Mouse (Mus musculus): ENCODE measurements around the gene Prepl. TPM values are rescaled to one million over a fixed set of nuclear protein-coding genes. Genes with fewer than 3 reads are reported as not detected.
A peak's percentile ranks its signal among the peaks of the same experiment; 100 is the strongest.

The Prepl gene
- 100 to 1,000 TPM; 358 to 385 TPM for total RNA-seq (2021)

DNA sequence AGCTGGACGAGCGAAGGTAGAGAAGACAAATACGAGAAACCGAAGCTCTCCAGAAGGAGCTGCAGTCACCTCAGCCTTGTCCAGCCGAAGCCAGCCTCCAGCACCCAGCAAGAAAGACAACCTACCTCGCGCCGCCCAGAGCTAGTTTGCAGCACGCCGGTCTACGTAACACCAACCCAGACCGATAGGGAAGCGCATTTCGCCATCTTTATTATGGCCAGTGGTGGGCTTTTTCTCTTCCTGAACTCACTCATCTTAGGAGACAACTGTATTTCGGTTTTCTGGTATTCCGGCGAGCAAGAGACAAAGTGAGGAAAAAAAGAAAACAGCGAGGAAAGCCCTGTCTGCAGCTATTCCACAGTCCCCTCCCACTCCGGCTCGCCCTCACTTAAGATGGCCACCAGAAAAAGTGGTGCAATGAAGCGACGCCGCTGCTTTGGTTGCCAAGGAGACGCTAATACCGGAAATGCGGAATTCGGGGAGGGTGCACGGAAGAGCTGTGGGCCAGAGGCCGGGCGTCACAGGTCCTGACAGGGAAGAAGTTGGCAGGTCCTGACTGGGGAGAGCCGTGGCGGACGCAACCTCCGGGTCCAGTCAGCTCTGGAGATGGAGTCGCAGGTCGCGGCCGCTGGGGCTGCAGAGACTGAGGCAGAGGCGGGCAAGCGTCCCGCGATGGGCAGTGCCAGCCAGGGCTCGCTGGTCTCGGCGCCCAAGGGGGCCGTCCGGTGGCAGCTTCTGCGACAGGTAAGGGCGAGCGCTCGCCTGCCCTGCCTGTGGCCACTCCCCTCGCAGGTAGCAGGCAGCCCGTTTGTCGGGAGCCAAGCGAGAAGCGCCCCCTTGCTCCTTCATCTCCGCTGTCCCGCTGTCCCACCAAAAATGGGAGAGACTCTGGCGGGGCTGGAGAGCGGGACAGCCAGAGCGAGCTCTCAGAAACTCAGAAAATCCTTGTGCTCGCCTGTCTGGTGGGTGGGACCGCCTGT, at the start of gene Prepl, which contains the start of gene Camkmt:
TSS of gene Prepl (minus strand) at position 122 of the 980 bp plus-strand sequence.
TSS of gene Camkmt (plus strand) at position 433 of the 980 bp plus-strand sequence.
- peak; percentile 94 to 95 for DNase-seq (ENCODE audit: low spot score in 2 of 2)
- intact Hi-C loops (cut with DNase I), result loop anchor here (2.0 kb wide), 1 partner anchor 132 kb away; no protein-coding TSS in a partner anchor

DNA sequence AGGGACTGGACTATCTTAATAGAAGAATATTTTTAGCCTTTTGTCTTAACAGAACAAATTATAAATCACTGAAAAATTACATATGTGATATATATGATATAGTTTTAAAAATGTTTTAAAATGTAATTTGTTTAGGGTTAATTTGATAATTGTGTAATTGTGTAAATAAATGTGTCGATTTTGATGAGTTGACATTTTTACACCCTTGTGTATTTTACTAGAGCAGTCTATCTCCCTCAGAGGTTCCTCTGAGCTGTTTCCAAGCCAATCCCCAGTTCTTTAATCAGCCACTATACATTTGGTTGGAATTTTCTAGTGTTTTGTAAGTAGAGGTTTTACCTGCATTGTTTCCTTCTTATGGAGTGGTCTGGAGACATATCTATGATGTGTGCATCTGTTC, 48.4 kb upstream of the Prepl start:
- DNase-seq (ENCODE audit: low spot score in 2 of 2), result no peak
- intact Hi-C loops (cut with DNase I), result no loop called here

DNA sequence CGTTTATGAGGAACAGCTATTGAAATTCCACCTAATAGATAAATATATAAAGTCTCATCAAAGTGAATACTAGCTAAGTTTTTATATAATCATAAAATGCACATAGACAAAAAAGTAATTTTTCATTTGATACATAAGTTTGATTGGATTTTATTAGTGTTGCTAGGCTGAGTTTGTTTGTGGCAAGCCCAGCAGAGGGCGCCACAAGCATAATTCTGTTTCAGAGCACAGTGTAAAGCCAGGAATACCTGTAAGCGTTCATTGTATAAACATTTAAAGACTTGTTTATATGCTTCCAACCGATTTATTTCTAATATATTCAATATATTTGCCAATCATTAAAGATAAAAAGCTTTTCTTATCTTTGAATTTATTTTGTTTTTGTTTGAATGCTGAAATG, 26.6 kb upstream of the Prepl start:
- DNase-seq (ENCODE audit: low spot score in 2 of 2), result peak; percentile 36 to 38
- intact Hi-C loops (cut with DNase I), result loop anchor here (1.0 to 10.0 kb wide), 3 partner anchors 71 to 517 kb away; no protein-coding TSS in a partner anchor

DNA sequence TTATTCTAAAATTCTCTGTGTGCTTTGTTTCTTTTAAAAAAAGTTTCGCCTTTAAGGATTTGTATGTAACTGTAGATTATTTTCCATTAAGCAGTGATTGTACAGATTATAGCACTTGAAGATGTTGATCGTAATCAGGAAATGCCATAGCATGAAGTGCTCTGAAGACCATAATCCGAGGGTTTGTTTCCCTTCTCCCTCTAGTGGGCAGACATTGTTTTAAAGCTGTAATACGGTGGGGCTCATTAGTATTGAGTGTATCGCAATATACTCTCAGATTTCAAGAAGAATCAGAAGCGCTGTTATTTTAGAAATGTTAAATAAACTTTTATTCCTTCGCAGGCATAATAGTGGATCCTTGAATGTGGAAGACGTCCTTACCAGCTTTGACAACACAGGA, 23.4 kb upstream of the Prepl start:
- intact Hi-C loops (cut with DNase I), result loop anchor here (10.0 kb wide), 1 partner anchor 279 kb away; no protein-coding TSS in a partner anchor
- DNase-seq (ENCODE audit: low spot score in 2 of 2), result no peak

DNA sequence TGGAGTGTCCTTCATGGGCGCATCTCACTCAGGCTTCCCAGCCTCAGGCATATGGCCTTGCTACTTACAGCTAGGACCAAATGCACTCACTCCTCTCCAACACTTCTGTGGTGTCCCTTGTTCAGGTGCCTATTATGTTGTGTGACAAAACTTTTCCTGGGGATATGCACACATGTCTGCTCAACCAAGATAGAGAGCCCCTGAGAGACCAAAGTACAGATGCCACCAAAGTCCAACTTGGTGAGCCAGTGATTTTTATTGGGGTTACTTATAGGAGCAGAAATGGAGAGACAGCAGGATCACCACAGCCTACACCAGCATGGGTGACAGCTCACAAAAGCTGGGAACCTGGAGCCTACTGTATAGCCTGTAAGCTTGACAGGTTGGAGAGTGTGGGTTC, 20.6 kb upstream of the Prepl start:
- no peak for DNase-seq (ENCODE audit: low spot score in 2 of 2)
- intact Hi-C loops (cut with DNase I), result loop anchor here (10.0 kb wide), 1 partner anchor 276 kb away; no protein-coding TSS in a partner anchor

DNA sequence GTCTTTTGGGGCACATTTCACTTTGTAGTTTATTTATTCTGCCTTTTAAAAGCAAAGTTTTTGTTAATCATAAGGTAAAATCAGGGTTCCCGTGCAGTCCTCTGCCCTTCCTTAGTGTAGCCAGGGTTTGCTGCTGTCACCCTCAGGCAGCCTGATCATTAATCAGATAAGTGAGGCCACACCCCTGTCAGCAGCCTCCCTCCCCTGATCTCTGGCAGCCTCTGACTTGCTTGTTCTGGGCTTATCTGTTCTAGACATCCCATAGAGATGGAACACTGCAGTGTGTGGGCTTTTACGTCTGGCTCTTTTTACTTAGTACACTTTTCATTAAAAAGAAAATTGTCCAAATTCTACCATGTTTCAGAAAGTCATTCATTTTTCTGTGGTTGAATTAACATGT, 13.3 kb upstream of the Prepl start:
- DNase-seq (ENCODE audit: low spot score in 2 of 2), result no peak
- intact Hi-C loops (cut with DNase I), result no loop called here

DNA sequence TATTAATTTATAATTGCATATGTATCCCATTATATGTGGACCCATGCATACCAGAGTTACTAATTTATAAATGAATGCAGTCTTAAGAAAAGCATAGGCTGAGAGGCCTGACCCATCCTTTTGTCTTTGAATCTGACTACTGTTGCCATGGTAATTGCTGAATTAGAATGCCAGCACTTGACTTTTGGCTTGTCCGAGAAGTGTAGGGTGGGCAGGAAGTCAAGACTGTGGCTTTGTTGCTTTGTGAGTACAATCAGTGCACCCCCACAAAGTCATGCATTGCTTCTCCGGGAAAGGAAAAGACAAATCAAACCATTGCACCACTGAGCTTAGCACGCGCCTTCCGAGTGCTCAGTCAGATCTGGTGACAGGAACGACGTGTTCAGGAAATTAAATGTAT, 11.7 kb upstream of the Prepl start:
- intact Hi-C loops (cut with DNase I), result no loop called here
- DNase-seq (ENCODE audit: low spot score in 2 of 2), result no peak

DNA sequence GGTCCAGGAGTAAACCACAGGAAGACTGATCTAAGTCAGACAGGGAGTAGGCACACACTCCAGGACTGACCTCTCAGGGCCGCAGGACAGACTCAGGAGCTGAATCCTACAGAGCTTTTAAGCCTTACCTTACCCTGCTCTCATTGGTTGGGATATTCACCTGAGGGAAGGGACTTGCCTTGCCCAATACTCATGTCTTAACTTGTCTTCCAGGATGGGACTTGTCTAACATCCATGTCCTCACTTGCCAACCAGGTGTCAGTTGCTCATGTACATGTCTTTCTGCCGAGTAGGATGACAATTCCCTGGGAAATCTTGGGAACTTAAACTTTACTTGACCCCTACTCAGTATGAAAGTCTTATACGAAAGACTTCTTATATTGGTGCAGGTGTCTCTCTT, 10.2 kb upstream of the Prepl start:
- DNase-seq (ENCODE audit: low spot score in 2 of 2), result no peak
- intact Hi-C loops (cut with DNase I), result no loop called here

DNA sequence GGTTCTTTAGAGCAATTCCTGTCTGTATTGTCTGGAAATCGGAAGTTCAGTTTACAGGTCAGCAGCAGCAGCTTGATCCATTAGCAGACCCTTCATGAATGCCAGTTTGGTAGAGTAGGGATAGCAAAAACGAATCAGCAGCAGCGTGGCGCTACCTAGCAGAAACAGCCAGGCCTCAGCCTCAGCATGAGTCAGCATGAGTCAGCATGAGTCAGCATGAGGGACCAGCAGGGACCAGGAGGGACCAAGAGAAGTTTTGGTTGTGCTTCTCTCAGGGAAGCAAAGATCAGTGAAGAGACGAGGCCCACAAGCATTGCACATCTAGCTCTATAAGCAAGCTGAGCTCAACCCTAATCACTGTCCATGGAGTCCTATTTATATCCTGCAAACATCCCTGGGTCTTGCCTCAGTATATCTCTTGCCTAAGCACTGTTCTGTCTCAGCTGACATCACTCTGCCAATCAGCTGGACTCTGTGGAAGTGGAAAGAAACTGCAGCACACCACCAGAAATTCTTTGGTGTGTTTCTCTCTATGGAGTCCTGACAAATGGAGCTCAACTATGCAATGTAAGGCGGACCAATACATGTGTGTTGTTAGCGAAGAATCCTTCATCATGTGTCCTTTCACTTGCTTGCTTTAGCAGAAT, 8.8 kb upstream of the Prepl start:
- no peak for DNase-seq (ENCODE audit: low spot score in 2 of 2)
- intact Hi-C loops (cut with DNase I), result no loop called here

DNA sequence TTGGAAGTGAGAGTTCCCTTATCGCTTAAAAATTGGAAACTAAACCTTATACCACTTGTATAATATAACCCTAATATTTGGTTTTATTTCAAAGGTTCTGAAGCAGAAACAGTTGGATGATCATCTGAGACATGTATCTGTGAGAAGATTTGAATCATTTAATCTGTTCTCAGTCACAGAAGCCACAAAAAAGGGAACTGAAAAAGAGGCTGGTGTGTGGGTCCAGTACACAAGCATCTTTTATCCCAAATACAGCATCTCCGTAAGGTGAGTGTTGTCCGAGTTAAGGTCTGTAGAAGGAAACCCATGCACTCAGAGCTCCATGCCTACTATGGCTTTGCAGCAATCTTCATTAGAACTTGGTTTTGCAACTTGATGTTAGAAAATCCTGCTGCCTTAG, 6.4 kb upstream of the Prepl start:
- DNase-seq (ENCODE audit: low spot score in 2 of 2), result no peak
- intact Hi-C loops (cut with DNase I), result no loop called here

DNA sequence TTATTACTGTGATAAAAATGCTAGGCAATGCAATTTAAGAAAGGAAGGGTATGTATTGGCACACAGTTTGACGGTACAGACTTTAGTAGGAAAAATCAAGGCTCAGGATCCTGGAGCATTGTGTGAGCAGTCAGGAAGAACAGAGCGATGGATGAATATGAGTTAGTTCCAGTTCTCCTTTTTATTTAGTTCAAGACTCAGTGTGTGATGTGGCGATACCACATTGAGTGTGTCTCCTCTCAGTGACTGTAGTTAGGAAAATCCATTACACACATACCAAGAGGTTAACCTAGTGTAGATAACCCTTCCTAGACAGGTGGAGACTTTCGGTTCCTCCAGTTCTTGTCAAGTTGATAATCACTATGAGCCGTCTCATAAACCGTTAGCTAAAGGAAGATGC, 1.7 kb upstream of the Prepl start:
- intact Hi-C loops (cut with DNase I), result loop anchor here (2.0 kb wide), 1 partner anchor 133 kb away; no protein-coding TSS in a partner anchor
- DNase-seq (ENCODE audit: low spot score in 2 of 2), result no peak

DNA sequence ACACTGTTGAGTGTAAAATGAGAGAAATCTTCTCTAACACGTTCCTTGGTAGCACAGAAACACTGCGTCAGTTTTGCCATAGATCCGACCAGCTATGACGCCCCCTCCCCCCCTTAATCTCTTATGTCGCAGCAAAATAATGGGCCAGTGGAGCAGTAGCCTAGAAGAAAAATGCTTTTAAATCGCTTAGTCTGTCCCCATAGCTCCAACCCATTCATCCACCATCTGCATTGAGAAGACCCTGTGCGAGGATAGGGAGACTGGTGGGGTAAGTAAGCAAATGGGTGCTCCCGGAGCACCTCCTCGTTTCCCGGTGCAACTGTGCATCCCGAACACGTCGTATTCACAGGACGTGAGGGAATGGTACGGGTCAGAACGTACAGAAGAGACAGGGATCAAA, 420 bp downstream of the Prepl start:
- DNase-seq (ENCODE audit: low spot score in 2 of 2), result no peak
- intact Hi-C loops (cut with DNase I), result loop anchor here (2.0 kb wide), 1 partner anchor 131 kb away; no protein-coding TSS in a partner anchor

DNA sequence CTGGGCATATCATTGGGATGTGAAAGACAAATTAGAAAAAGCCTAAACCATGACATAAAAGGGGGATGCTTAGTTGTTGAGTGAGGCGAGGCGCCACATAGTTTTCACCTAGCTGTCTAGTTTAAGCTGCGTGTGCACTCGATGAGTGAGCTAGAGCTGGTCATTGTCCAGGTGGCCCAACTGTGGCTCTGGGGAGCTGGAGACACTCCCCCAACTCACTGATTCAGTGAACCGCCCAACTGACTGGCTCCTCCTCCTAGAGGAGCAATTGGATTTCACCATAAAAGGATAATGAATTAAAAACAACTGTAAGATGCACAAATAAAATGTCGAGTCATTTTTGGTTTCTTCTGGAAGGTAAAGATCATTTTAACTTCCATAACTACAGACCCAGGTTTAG, 1.0 kb downstream of the Prepl start:
- no peak for DNase-seq (ENCODE audit: low spot score in 2 of 2)
- intact Hi-C loops (cut with DNase I), result no loop called here

DNA sequence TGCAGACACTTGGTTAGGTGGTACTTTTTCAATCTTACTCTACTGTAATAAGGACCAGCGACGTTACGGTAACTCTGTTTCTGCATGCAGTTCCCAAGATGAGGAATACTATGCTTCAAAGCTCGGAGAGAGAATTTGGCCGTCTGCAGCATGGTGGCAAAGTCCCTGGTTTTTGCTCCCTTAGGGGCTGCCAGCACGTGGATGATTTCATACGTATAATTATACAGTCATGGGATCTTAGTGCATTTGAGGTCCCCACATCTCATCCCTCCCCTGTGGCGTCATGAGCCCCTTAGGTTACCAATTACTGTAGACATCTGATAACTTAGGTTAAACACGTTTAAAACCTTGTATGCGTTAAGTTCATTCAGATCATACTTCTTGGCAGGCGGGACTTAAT, 1.6 kb downstream of the Prepl start:
- no peak for DNase-seq (ENCODE audit: low spot score in 2 of 2)
- intact Hi-C loops (cut with DNase I), result no loop called here

DNA sequence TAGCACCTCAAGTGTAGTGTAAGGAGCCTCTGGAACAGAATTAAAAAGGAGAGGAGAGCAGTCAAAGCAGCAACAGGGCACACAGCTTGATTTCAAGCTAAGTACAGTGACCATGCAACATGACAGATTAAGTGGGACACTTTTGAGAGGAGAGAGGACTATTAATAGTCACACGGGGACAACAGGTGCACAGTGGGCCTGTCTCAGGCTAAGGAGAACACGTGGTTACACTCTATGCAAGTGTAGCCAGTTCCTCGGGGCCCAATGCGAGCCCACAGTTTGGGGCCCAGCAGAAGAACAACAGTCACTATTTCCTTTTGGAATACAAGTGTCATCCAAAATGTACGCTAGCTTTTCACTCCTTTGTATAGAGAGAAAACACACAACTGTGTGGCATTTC, 2.5 kb downstream of the Prepl start:
- intact Hi-C loops (cut with DNase I), result no loop called here
- DNase-seq (ENCODE audit: low spot score in 2 of 2), result no peak

DNA sequence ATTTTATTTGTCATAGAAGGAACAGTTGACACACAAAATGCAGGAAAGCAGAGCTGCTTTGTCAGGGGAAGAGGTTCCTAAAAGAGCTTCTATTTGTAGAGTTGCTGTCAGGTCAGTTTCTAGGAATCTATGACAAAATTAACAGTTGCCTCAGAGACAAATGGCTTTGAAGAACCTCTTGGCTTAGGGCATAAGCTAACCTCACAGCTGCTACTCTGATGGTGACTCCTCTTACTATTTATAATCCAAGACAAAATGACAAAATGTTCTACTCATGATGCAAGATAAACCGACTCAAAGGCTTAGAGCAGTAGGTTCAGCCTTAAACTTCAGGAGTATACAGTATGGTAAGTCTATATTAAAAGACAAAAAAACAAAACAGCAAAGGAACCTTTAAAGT, 3.5 kb downstream of the Prepl start:
- intact Hi-C loops (cut with DNase I), result no loop called here
- DNase-seq (ENCODE audit: low spot score in 2 of 2), result no peak

DNA sequence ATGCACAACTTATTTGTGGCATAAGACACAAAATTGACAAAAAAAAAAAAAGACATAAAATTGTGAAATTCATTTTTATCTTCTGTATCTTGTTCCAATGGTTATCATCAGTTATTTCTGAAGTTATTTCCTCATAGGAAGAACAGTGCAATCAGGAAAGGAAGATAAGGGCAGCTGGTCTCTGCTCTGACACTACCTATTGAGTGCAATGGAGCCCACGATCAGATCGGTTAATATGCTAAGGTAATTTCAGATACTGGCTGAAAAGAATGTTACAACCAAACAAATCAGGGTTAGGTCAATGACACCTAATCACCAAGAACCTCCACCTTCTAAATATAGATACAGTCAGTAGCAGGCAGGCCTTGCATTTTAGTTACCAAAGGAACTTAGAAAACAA, 4.7 kb downstream of the Prepl start:
- DNase-seq (ENCODE audit: low spot score in 2 of 2), result no peak
- intact Hi-C loops (cut with DNase I), result no loop called here

DNA sequence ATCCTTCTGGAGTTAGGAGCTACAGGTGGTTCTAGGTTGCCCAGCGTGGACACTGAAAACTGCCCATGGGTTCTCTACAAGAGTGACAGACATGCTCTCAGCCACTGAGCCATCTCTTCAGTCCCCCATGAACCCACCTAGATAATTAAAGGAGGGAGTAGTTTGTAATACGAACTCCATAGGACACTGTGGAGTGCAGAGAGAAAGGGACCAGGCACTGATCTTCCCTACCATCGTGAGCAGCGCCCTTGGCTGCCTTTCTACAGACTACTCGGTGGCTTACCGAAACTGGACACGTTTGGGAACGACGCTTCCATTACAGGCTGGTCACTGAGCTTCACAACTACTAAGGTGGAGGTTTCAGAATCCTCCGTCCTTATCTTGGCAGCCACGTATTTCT, 9.3 kb downstream of the Prepl start:
- intact Hi-C loops (cut with DNase I), result no loop called here
- DNase-seq (ENCODE audit: low spot score in 2 of 2), result no peak

DNA sequence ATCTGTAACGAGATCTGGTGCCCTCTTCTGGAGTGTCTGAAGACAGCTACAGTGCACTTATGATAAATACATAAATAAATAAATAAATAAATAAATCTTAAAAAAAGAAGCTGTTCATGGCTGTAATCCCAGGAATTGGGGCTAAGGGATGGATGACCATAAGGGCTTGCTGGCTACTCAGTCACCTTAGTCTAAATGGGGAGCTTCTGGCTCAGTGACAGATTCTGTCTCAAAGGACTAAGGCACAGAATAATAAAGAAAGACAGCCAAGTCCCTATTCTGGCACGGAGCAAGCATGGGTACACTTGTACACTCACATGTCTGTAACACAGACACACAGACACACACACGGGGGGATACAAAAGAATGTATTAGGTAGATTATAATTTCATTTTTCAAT, 10.8 kb downstream of the Prepl start:
- DNase-seq (ENCODE audit: low spot score in 2 of 2), result no peak
- intact Hi-C loops (cut with DNase I), result no loop called here

DNA sequence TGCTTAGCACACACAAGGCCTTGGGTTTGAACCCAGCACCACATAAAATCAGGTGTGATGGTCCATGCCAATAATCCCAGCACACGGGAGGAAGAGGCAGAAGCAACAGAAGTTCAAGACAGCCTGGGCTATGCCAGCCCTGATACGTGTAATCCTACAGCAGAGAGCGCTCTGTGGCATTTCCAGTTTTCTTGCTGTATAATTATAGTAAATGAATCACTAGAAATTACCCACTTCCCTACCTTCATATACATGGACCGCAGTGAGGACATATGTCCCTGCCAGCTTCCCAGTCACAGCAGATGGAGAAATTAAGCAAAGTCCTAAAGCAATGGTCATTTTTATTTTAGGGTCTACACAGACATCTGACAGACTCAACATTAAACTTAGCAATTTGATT, 16.0 kb downstream of the Prepl start:
- intact Hi-C loops (cut with DNase I), result loop anchor here (5.0 kb wide), 1 partner anchor 47 kb away; the partner anchor contains the start of gene Slc3a1
- DNase-seq (ENCODE audit: low spot score in 2 of 2), result no peak

All from left cerebral cortex, postnatal 36 days (tissue).